Mouse (Mus musculus): ENCODE measurements around the gene Aldh1b1. TPM values are rescaled to one million over a fixed set of nuclear protein-coding genes. Genes with fewer than 3 reads are reported as not detected.

The Aldh1b1 gene
- total RNA-seq, 2 experiments from 2014 or later = 16.0 to 17.5 TPM

DNA sequence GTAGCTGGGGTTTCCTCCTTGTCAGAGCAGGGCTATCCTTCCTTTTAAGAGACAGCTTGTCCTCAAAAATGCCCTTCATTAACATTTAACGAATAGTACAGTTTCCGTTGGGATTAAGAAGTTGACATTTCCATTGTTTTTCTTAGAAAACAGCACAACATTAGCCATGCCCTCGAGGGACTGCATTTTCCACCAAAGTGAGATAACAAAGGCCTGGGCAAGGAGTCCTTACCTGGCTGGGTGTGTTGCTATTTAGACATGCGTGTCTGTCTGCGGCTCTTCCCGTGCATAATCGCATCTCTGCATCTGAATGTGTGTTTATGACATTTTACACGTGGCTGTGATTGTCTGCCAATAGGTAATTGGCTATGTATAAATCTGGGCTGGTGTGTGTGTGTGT, 27.6 kb upstream of the Aldh1b1 start:
- intact Hi-C loops (cut with DNase I) = loop anchor here (1.0 to 10.0 kb wide), 3 partner anchors 39 to 486 kb away; no protein-coding TSS in a partner anchor

DNA sequence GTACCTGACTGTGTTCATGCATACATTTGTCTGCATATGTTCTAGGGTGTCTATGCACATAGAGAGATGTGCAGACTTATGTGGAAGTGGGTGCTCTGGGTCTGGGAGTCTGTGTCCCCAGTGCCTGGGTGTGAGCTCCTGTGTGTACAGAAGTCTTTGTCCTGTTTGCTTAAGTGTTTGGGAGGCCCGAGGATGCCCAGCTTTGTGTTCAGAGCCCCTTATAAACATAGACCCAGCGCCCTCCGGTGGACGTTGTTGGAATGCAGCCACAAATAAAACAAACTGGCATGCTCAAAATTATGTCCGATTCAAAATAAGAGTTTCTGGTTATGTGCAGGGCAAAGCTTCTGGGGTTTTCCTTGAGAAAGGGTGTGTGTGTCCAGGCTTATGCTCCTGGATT, 27.2 kb upstream of the Aldh1b1 start:
- intact Hi-C loops (cut with DNase I) = loop anchor here (1.0 to 10.0 kb wide), 3 partner anchors 39 to 487 kb away; no protein-coding TSS in a partner anchor
- DNase-seq (ENCODE audit: low spot score) = no peak

More for the DNA sequence above, 27.6 kb upstream of the Aldh1b1 start:
- DNase-seq (ENCODE audit: low spot score) = no peak

GRCm38 (mm10) chr4:45783671-45784070, 15.2 kb upstream of the Aldh1b1 start:
- no peak for DNase-seq (ENCODE audit: low spot score)
- intact Hi-C loops (cut with DNase I) = no loop called here

DNA sequence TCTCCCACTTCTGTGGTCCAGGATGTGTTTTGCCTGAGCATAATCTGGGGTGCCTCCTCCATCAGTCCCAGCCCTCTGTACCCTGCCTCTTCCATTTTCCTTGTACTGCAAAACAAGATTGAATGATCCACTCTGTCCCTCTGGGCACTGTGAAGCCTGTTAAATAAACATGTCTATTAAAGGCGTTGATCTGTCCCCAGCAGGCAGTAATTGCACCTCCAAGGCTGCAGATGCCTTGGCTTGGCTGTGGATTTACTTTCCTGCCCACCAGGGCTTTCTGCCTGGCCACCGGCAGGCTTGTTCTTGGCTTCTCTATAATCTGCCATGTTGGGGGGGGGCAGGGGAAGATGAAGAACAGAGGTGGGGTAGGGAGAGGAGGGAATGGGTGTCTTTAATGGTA, 12.9 kb upstream of the Aldh1b1 start:
- no peak for DNase-seq (ENCODE audit: low spot score)
- intact Hi-C loops (cut with DNase I) = loop anchor here (5.0 kb wide), 1 partner anchor 66 kb away; no protein-coding TSS in a partner anchor

- intact Hi-C loops (cut with DNase I) = loop anchor here (5.0 kb wide), 1 partner anchor 66 kb away; no protein-coding TSS in a partner anchor
- DNase-seq (ENCODE audit: low spot score) = no peak
Measured at GRCm38 (mm10) chr4:45786674-45787073, 12.1 kb upstream of the Aldh1b1 start.

DNA sequence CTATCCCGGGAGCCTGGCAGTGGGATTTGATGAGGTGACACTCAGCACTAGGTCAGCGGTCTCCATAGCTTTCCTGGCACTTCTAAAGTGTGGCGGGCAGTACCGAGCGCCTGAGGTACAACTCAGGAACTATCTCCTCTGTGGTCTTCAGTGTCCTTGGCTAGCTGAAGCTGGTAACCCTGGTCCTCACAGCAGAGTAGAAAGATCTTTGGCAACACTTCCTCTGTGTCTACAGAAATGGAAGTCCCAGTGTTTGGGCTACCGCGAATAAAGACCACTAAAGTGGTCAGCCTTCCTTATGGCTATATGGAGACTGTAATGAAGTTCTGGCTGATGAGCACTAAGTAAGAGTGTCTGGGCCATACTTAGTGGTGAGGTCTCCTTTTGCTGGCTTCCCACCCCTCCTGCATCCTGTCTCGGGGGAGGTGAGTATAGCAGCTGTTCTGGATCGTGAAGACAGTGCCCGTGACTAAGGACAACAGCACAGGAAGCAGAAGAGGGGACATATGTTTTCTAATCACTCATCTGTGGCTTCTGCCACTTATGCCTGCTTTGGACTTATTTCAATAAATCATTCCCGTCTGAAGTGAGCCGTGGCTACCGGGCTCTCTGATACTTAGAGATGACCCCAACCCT, 10.3 kb upstream of the Aldh1b1 start:
- DNase-seq (ENCODE audit: low spot score) = no peak
- intact Hi-C loops (cut with DNase I) = loop anchor here (5.0 kb wide), 1 partner anchor 64 kb away; no protein-coding TSS in a partner anchor

GRCm38 (mm10) chr4:45789263-45789958, 9.4 kb upstream of the Aldh1b1 start:
- intact Hi-C loops (cut with DNase I) = loop anchor here (5.0 kb wide), 1 partner anchor 63 kb away; no protein-coding TSS in a partner anchor
- DNase-seq (ENCODE audit: low spot score) = no peak

DNA sequence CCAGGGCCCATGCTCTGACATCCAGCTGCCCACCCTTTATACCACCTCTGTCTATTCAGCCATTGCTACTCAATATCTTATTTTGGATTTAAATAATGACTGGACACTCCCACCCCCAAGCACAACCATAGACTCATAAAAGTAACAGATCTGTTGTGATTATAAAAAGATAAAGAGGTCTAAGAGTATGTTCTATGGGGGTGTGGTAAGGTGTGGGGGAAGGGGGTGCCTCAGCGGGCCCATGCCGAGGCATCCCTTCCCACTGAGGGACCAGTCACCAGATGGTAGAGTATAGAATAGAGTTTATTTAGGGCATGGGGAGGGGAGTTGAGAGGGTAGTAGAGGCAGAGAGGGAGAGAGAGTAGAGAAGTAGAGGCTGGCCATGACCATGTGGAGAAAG, 8.8 kb upstream of the Aldh1b1 start:
- no peak for DNase-seq (ENCODE audit: low spot score)
- intact Hi-C loops (cut with DNase I) = no loop called here

DNA sequence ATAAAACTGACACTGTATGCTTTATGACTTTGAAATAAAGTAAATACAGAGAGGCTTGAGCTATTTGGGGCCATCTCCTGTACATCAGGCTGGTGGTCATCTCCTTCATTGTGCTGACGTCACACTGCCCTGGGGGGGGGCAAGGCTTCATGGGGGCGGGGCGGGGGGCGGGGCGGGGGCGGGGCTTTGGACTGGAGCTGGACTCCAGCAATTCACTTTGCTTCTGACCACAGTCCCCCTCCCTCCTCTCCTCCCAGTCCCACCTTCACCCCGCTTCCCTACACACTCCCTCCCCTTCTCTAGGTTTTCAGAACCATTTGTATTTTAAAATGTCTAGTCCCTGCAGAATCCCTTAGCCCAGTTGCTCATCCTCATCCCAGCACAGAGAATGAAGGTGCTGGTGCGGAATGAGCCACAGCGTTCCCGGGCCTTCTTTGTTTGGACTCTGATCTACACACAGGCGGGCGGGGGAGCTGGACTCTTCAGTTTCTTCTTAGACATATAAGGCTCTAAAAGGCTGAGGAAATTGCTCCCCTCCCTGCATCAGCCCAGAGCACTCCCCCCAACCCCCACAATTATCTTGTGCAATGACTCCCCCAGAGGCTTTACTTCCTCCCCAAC, 3.5 kb upstream of the Aldh1b1 start:
- DNase-seq (ENCODE audit: low spot score) = no peak

DNA sequence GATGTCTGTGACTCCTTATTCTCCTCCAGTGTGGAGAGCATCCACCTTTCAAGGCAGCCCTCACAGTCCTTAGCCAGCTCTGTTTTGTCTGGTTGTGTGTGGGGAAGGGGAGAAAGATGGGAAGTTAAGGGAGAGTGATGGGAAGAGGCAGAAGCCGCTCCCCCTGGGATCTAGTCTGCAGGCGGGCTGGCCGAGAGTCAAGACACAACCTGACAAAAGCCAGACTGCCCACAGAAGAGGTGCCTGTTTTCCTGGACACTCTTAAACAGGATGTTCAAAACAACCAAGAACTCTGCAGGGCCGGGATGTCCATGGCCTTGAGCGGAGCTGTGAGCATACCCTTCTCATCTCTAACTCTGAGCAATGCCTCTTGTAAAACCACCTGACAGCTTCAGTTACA, 2.1 kb upstream of the Aldh1b1 start:
- intact Hi-C loops (cut with DNase I) = no loop called here
- DNase-seq (ENCODE audit: low spot score) = no peak

More for the DNA sequence above, 3.5 kb upstream of the Aldh1b1 start:
- intact Hi-C loops (cut with DNase I) = no loop called here

DNA sequence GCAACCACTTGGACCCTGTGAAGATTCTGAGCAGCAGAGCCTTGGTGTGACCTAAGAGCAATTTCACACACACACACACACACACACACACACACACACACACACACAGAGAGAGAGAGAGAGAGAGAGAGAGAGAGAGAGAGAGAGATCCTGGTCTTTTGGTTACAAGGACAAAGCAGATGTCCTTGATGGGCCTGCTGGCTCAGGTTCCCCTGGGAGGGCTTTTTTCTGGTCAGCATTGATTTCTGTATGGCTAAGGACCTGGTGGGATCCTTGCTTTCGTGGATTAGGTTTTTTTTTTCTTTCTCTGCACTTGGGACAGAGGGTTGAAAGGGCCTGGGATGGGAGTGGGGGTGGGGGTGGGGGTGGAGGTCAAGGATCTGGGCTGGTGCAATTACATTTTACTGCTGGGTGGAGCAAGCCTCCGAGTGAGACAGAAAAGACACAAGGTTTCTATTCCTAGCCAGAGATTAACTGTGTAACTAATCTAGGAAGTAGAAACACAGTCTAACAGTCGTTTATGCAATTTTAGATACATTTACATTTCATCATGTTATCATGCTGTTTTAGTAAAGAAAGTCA, 1.2 kb downstream of the Aldh1b1 start:
- no peak for DNase-seq (ENCODE audit: low spot score)
- intact Hi-C loops (cut with DNase I) = no loop called here

DNA sequence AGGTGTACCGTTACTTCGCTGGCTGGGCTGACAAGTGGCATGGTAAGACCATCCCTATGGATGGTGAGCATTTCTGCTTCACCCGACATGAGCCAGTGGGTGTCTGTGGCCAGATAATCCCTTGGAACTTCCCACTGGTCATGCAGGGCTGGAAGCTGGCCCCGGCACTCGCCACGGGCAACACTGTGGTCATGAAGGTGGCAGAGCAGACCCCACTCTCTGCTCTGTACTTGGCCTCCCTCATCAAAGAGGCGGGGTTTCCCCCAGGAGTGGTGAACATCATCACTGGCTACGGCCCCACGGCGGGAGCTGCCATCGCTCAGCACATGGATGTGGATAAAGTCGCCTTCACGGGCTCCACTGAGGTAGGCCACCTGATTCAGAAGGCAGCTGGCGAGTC, 4.1 kb downstream of the Aldh1b1 start:
- intact Hi-C loops (cut with DNase I) = no loop called here
- DNase-seq (ENCODE audit: low spot score) = no peak

DNA sequence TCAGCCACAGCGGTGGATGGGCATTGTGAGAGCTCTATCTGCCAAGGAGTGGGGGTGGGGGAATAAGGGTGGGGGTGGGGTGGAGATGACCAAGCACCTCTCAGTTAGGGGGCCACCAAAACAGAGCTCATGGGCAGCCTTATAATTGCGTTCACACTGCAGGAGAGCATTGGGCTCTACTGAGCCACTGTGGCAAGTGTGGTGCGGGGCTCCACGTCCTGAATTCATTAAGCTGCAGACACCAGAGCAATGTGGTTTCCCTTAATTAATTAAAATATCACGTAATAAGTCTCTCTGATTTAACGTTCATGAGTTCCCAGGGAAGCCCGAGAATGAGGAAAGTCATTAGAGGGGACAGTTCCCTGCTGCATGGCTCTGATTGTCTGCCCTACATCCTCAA, 9.2 kb downstream of the Aldh1b1 start:
- no peak for DNase-seq (ENCODE audit: low spot score)
- intact Hi-C loops (cut with DNase I) = no loop called here

DNA sequence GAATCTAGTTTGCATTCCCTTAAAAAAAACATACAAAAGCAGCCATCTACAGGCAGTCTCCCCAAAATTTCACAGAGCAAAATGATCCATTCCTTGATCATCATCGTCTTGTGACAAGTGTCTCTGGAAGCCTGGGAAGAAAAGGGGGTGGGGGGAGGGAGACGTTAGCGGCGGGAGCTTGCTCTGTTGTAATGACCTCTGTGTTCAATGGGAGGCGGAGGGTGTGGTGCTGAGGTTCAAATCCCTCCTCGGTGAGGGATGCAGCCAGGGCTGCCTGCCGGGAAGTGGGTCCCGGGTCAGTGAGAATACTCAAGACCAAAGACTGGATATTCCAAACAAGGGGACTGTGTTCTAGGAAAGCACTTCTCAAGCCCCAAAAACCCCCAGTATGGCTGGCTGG, 12.4 kb downstream of the Aldh1b1 start:
- intact Hi-C loops (cut with DNase I) = no loop called here
- no peak for DNase-seq (ENCODE audit: low spot score)

GRCm38 (mm10) chr4:45815542-45815941, 16.7 kb downstream of the Aldh1b1 start:
- intact Hi-C loops (cut with DNase I) = no loop called here

GRCm38 (mm10) chr4:45818814-45819207, 20.0 kb downstream of the Aldh1b1 start:
- no peak for DNase-seq (ENCODE audit: low spot score)
- intact Hi-C loops (cut with DNase I) = no loop called here

More at GRCm38 (mm10) chr4:45815542-45815941, 16.7 kb downstream of the Aldh1b1 start:
- no peak for DNase-seq (ENCODE audit: low spot score)

DNA sequence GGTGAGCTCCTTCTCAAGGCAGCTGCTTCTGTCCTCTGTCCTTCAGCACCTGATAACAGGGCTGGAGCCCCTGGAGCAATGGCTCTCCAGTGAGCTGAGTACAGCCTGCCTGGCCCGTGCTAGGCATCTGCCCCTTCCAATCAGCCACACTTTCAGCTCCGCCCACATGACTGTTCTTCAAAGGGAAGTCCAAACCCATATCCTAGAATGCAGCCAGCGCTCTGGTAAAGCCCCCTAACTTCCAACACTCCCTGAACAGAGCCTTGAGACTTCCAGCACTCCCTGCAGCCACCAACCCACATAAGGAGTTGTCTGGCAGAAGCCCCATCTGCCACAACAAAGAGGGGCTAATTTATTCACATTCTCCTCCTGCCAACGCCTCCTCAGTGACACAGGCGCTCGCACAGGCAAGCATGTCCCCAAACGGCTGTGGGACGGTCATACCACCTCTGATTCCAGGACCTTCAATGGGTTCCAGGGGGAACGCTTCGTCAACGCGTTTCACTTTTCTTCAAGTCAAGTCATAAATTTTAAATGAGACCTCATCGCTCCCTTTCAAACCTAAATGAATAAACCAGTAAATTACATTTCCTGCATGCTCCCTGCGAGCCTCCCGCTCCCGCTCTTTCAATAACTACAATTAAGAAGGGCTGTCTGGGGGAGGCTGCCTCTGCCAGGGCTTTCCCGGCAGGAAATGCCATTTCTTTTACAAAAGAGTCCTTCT, 20.5 kb downstream of the Aldh1b1 start:
- DNase-seq (ENCODE audit: low spot score) = no peak
- intact Hi-C loops (cut with DNase I) = no loop called here

GRCm38 (mm10) chr4:45820074-45820830, 21.4 kb downstream of the Aldh1b1 start:
- intact Hi-C loops (cut with DNase I) = no loop called here

DNA sequence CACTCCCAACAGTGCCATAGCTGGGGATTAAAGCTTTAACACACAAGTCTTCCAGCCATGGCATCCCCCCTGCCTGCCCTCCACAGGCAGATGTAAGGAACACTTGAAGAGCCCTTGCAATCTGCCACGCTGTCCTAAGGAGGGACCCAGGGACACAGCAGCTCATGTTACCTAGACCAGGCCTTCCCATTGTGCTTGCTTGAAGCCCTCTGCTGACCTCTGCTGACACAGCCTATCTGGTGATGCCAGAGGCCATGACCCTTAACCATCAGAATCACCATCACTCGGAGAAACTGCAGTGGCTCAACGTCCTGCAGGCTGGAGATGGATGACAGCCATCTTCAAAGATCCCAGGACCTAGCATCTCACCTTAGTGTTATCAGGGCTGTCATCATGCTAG, 23.2 kb downstream of the Aldh1b1 start:
- intact Hi-C loops (cut with DNase I) = no loop called here
- DNase-seq (ENCODE audit: low spot score) = no peak

More at GRCm38 (mm10) chr4:45820074-45820830, 21.4 kb downstream of the Aldh1b1 start:
- DNase-seq (ENCODE audit: low spot score) = no peak

Measured in heart, postnatal 25 days (tissue).